28 mouse cellular contexts compared by ENCODE assay signal in genomic region chr6:25965452-25965851, GRCm38 (mm10).
"Had no signal": no experiment of that assay in that cellular context is flagged by ENCODE, and none has a peak within 500 bp of the region (broad histone marks: within the 10 kb centered on the region; RNA-seq: fewer than 3 reads in every experiment).

No protein-coding gene starts in this region.

- H3K27me3 ChIP-seq: embryonic facial prominence, embryonic 12.5 days; embryonic facial prominence, embryonic 13.5 days; embryonic facial prominence, embryonic 15.5 days; forebrain, embryonic 12.5 days; forebrain, embryonic 13.5 days; forebrain, embryonic 15.5 days had no signal

- H3K9ac ChIP-seq: embryonic facial prominence, embryonic 12.5 days; embryonic facial prominence, embryonic 13.5 days; embryonic facial prominence, embryonic 15.5 days; forebrain, embryonic 12.5 days; forebrain, embryonic 13.5 days; forebrain, embryonic 15.5 days; forebrain, postnatal 0 days had no signal

- ATAC-seq: forebrain, embryonic 13.5 days; forebrain, embryonic 14.5 days; forebrain, embryonic 15.5 days; forebrain, embryonic 16.5 days; forebrain, postnatal 0 days had no signal

- DNase-seq: cerebellum, adult 9-10 months; cerebellum, adult 9-11 months; cerebellum, postnatal 10 days; cerebellum, postnatal 14 days; cerebellum, postnatal 25 days; cerebellum, postnatal 36 days; embryo, embryonic 11 days; forebrain, postnatal 0 days; gastrocnemius, adult 2 months; gastrocnemius, postnatal 10 days; gastrocnemius, postnatal 14 days; gastrocnemius, postnatal 25 days; gastrocnemius, postnatal 36 days; heart, adult 11 months; heart, adult 18-20 months; heart, adult 2 months had no signal

- H3K4me3 ChIP-seq: embryonic facial prominence, embryonic 10.5 days; embryonic facial prominence, embryonic 12.5 days; embryonic facial prominence, embryonic 13.5 days; embryonic facial prominence, embryonic 15.5 days; erythroblast, embryonic 14.5 days; forebrain, embryonic 10.5 days; forebrain, embryonic 12.5 days; forebrain, embryonic 13.5 days; forebrain, embryonic 15.5 days; gastrocnemius, adult 2 months; heart, adult 2 months; heart, embryonic 10.5 days had no signal

- H3K9me3 ChIP-seq: embryonic facial prominence, embryonic 10.5 days; embryonic facial prominence, embryonic 12.5 days; embryonic facial prominence, embryonic 13.5 days; embryonic facial prominence, embryonic 15.5 days; forebrain, embryonic 10.5 days; forebrain, embryonic 12.5 days; forebrain, embryonic 13.5 days; forebrain, embryonic 15.5 days; heart, embryonic 10.5 days had no signal

- H3K27ac ChIP-seq: embryonic facial prominence, embryonic 10.5 days; embryonic facial prominence, embryonic 12.5 days; embryonic facial prominence, embryonic 13.5 days; embryonic facial prominence, embryonic 15.5 days; forebrain, embryonic 10.5 days; forebrain, embryonic 12.5 days; forebrain, embryonic 13.5 days; forebrain, embryonic 15.5 days; gastrocnemius, adult 2 months; heart, adult 2 months; heart, embryonic 10.5 days had no signal

- H3K36me3 ChIP-seq: embryonic facial prominence, embryonic 10.5 days; embryonic facial prominence, embryonic 12.5 days; embryonic facial prominence, embryonic 13.5 days; embryonic facial prominence, embryonic 15.5 days; forebrain, embryonic 10.5 days; forebrain, embryonic 12.5 days; forebrain, embryonic 15.5 days; heart, embryonic 10.5 days had no signal

- H3K4me2 ChIP-seq: embryonic facial prominence, embryonic 12.5 days; embryonic facial prominence, embryonic 13.5 days; embryonic facial prominence, embryonic 15.5 days; forebrain, embryonic 12.5 days; forebrain, embryonic 13.5 days; forebrain, embryonic 15.5 days had no signal

- H3K4me1 ChIP-seq: embryonic facial prominence, embryonic 10.5 days; embryonic facial prominence, embryonic 12.5 days; embryonic facial prominence, embryonic 13.5 days; embryonic facial prominence, embryonic 15.5 days; forebrain, embryonic 10.5 days; forebrain, embryonic 12.5 days; forebrain, embryonic 13.5 days; forebrain, embryonic 15.5 days; heart, embryonic 10.5 days had no signal
